Mouse (Mus musculus): ENCODE data around the gene Arpc5l. TPM values are rescaled to one million over a fixed set of nuclear protein-coding genes. Genes with fewer than 3 reads are reported as not detected.
"Not testable (repeated sequence)": the region's sequence is repeated elsewhere in the genome, so short reads cannot be mapped to it uniquely, and the experiment has no call there.

The Arpc5l gene
- polyA plus RNA-seq, 1 experiment from 2014 or later = 135 TPM

- H3K27ac ChIP-seq (replicated peaks); H3K9ac ChIP-seq; ATAC-seq (ENCODE audit: insufficient number of reproducible peaks, low FRiP score, low TSS enrichment, low read depth); H3K4me3 ChIP-seq (replicated peaks); H3K27me3 ChIP-seq; H3K4me2 ChIP-seq (replicated peaks); H3K9me3 ChIP-seq (replicated peaks): not testable (repeated sequence)
- 89% methylated on average over 5 of the region's 5 CpGs for WGBS
- peaks cover 25% of the 10 kb centered on the region for H3K36me3 ChIP-seq
- H3K4me1 ChIP-seq = peaks cover 28% of the 10 kb centered on the region
Observed at GRCm38 (mm10) chr2:39010144-39010543, 5.0 kb downstream of the Arpc5l start.

- no peak overlapping the region for H3K27ac ChIP-seq (replicated peaks)
- H3K4me2 ChIP-seq (replicated peaks) = no peak overlapping the region
- no peaks in the 10 kb centered on the region for H3K27me3 ChIP-seq
- no peak for ATAC-seq (ENCODE audit: insufficient number of reproducible peaks, low FRiP score, low TSS enrichment, low read depth)
- no peak overlapping the region for H3K9ac ChIP-seq
- no peaks in the 10 kb centered on the region for H3K9me3 ChIP-seq (replicated peaks)
- no peak overlapping the region for H3K4me3 ChIP-seq (replicated peaks)
- peaks cover 22% of the 10 kb centered on the region for H3K4me1 ChIP-seq
- peaks cover 36% of the 10 kb centered on the region for H3K36me3 ChIP-seq
Observed at GRCm38 (mm10) chr2:39011264-39011663, 6.1 kb downstream of the Arpc5l start.

GRCm38 (mm10) chr2:39011971-39012370 is 6.8 kb downstream of the Arpc5l start:
- Histone ChIP-seq H3K4me3 (replicated peaks) (no peak overlapping the region), H3K4me1 (peaks cover 18% of the 10 kb centered on the region), H3K27ac (replicated peaks) (no peak overlapping the region), H3K9ac (no peak overlapping the region), H3K9me3 (replicated peaks) (no peaks in the 10 kb centered on the region), H3K4me2 (replicated peaks) (no peak overlapping the region), H3K27me3 (no peaks in the 10 kb centered on the region), H3K36me3 (peaks cover 42% of the 10 kb centered on the region)
- ATAC-seq (ENCODE audit: insufficient number of reproducible peaks, low FRiP score, low TSS enrichment, low read depth) = no peak
- WGBS = 77% methylated on average over 3 of the region's 3 CpGs

GRCm38 (mm10) chr2:39012768-39013279 is 7.7 kb downstream of the Arpc5l start:
- Histone ChIP-seq H3K4me2 (replicated peaks) (no peak overlapping the region), H3K27ac (replicated peaks) (no peak overlapping the region), H3K36me3 (peaks cover 47% of the 10 kb centered on the region), H3K4me1 (peaks cover 14% of the 10 kb centered on the region), H3K4me3 (replicated peaks) (no peak overlapping the region), H3K9ac (no peak overlapping the region), H3K9me3 (replicated peaks) (no peaks in the 10 kb centered on the region), H3K27me3 (no peaks in the 10 kb centered on the region)
- no peak for ATAC-seq (ENCODE audit: insufficient number of reproducible peaks, low FRiP score, low TSS enrichment, low read depth)
- 89% methylated on average over 7 of the region's 7 CpGs for WGBS

- ATAC-seq (ENCODE audit: insufficient number of reproducible peaks, low FRiP score, low TSS enrichment, low read depth) = no peak
- WGBS = 72% methylated on average over 3 of the region's 3 CpGs
Observed at GRCm38 (mm10) chr2:39016581-39016980, 11.4 kb downstream of the Arpc5l start.

GRCm38 (mm10) chr2:39020004-39020403 is 14.9 kb downstream of the Arpc5l start:
- H3K4me3 ChIP-seq (replicated peaks) = no peak overlapping the region
- 75% methylated on average over 1 of the region's 1 CpGs for WGBS
- H3K4me1 ChIP-seq = no peaks in the 10 kb centered on the region

More at GRCm38 (mm10) chr2:39016581-39016980, 11.4 kb downstream of the Arpc5l start:
- Histone ChIP-seq H3K27ac (replicated peaks) (no peak overlapping the region), H3K4me3 (replicated peaks) (no peak overlapping the region), H3K4me2 (replicated peaks) (no peak overlapping the region), H3K9me3 (replicated peaks) (no peaks in the 10 kb centered on the region), H3K9ac (no peak overlapping the region), H3K27me3 (no peaks in the 10 kb centered on the region), H3K4me1 (no peaks in the 10 kb centered on the region), H3K36me3 (peaks cover 74% of the 10 kb centered on the region)

GRCm38 (mm10) chr2:39031611-39032010 is 26.5 kb downstream of the Arpc5l start:
- no peaks in the 10 kb centered on the region for H3K4me1 ChIP-seq
- H3K9ac ChIP-seq = no peak overlapping the region
- no peak overlapping the region for H3K27ac ChIP-seq (replicated peaks)
- no peaks in the 10 kb centered on the region for H3K9me3 ChIP-seq (replicated peaks)
- no peak overlapping the region for H3K4me2 ChIP-seq (replicated peaks)
- ATAC-seq (ENCODE audit: insufficient number of reproducible peaks, low FRiP score, low TSS enrichment, low read depth) = no peak
- no peaks in the 10 kb centered on the region for H3K27me3 ChIP-seq
- 94% methylated on average over 1 of the region's 1 CpGs for WGBS
- no peak overlapping the region for H3K4me3 ChIP-seq (replicated peaks)
- peaks cover 81% of the 10 kb centered on the region for H3K36me3 ChIP-seq

More at GRCm38 (mm10) chr2:39020004-39020403, 14.9 kb downstream of the Arpc5l start:
- no peak overlapping the region for H3K27ac ChIP-seq (replicated peaks)
- H3K9me3 ChIP-seq (replicated peaks) = no peaks in the 10 kb centered on the region
- H3K9ac ChIP-seq = no peak overlapping the region
- no peak overlapping the region for H3K4me2 ChIP-seq (replicated peaks)
- no peaks in the 10 kb centered on the region for H3K27me3 ChIP-seq
- peaks cover 80% of the 10 kb centered on the region for H3K36me3 ChIP-seq
- ATAC-seq (ENCODE audit: insufficient number of reproducible peaks, low FRiP score, low TSS enrichment, low read depth) = no peak

GRCm38 (mm10) chr2:39040215-39040614 is 35.1 kb downstream of the Arpc5l start:
- Histone ChIP-seq H3K27ac (replicated peaks) (no peak overlapping the region), H3K4me1 (no peaks in the 10 kb centered on the region), H3K4me3 (replicated peaks) (no peak overlapping the region), H3K9me3 (replicated peaks) (no peaks in the 10 kb centered on the region), H3K9ac (no peak overlapping the region), H3K27me3 (no peaks in the 10 kb centered on the region), H3K36me3 (peaks cover 65% of the 10 kb centered on the region), H3K4me2 (replicated peaks) (no peak overlapping the region)
- WGBS = 90% methylated on average over 1 of the region's 1 CpGs
- no peak for ATAC-seq (ENCODE audit: insufficient number of reproducible peaks, low FRiP score, low TSS enrichment, low read depth)

- Histone ChIP-seq H3K27me3 (no peaks in the 10 kb centered on the region), H3K4me3 (replicated peaks) (no peak overlapping the region), H3K9me3 (replicated peaks) (no peaks in the 10 kb centered on the region), H3K4me2 (replicated peaks) (no peak overlapping the region), H3K27ac (replicated peaks) (no peak overlapping the region), H3K36me3 (peaks cover 66% of the 10 kb centered on the region), H3K9ac (no peak overlapping the region), H3K4me1 (no peaks in the 10 kb centered on the region)
- ATAC-seq (ENCODE audit: insufficient number of reproducible peaks, low FRiP score, low TSS enrichment, low read depth) = no peak
- 96% methylated on average over 1 of the region's 1 CpGs for WGBS
Observed at GRCm38 (mm10) chr2:39048515-39048914, 43.4 kb downstream of the Arpc5l start.

GRCm38 (mm10) chr2:39064687-39065399 is 59.7 kb downstream of the Arpc5l start:
- peak overlapping the region; percentile 93 for H3K27ac ChIP-seq (replicated peaks)
- H3K9ac ChIP-seq = peak overlapping the region; percentile 96
- H3K36me3 ChIP-seq = peaks cover 13% of the 10 kb centered on the region
- H3K27me3 ChIP-seq = no peaks in the 10 kb centered on the region
- no peaks in the 10 kb centered on the region for H3K9me3 ChIP-seq (replicated peaks)
- 3% methylated on average over 25 of the region's 25 CpGs for WGBS
- H3K4me3 ChIP-seq (replicated peaks) = peak overlapping the region; percentile 94
- H3K4me2 ChIP-seq (replicated peaks) = peak overlapping the region; percentile 70
- 0 out of 2 replicates have a peak, but pooled peaks cover 5% of the 10 kb centered on the region for H3K4me1 ChIP-seq
- peak; percentile 81 for ATAC-seq (ENCODE audit: insufficient number of reproducible peaks, low FRiP score, low TSS enrichment, low read depth)

All from embryonic facial prominence, embryonic 15.5 days (tissue).